8 mouse cellular contexts compared by ENCODE assay signal in the genomic region with DNA sequence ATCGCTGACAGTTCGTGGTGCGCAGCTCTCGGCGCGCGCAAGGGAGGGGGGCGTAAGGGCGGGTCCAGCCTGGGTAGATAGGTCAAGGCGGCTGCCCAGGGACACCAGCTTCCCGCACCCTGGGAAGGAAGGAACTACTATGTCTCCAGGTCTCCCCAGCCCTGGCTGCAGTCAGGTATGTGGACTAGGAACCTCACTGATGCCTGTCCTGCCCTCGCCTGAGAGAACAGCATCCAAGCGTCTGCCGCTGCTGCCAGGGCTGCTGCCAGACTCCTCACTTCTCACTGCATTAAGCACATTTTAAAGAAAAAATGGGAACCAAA.
DNase-seq lines count a peak whose midpoint lies in the region; ATAC-seq and TF ChIP-seq lines count a peak whose summit lies in the region.

No protein-coding gene starts in this region.

- H3K27me3 ChIP-seq in kidney, embryonic 15.5 days = peaks cover 8% of the 10 kb centered on the region; the same call in 1 of the 2 replicates
- H3K27me3 ChIP-seq in liver, embryonic 14.5 days (ENCODE audit: control insufficient read depth, insufficient read depth, low read length) = peaks cover 3% of the 10 kb centered on the region; the same call in 1 of the 2 replicates

- ATAC-seq in kidney, embryonic 15.5 days (replicated peaks; ENCODE audit: low FRiP score) = peak; percentile 87
- no peak for ATAC-seq in liver, embryonic 14.5 days (ENCODE audit: insufficient read depth)

- no peak for TF ChIP-seq CTCF in liver, embryonic 14.5 days (IDR thresholded peaks at IDR 0.05; ENCODE audit: low read depth)

- H3K36me3 ChIP-seq in kidney, embryonic 15.5 days = no peaks in the 10 kb centered on the region
- H3K36me3 ChIP-seq in liver, embryonic 14.5 days (replicated peaks; ENCODE audit: control insufficient read depth, insufficient read depth, low read depth) = no peaks in the 10 kb centered on the region

- no peak for DNase-seq in kidney, adult 11 months
- DNase-seq in embryo, embryonic 11 days = peak; percentile 63
- peak; percentile 11 for DNase-seq in forelimb bud, embryonic 11.5 days (ENCODE audit: low read depth, low spot score)
- no peak for DNase-seq in liver, embryonic 14.5 days (ENCODE audit: low read depth in 3 of 3, low spot score in 3 of 3)
- DNase-seq in yolk sac, embryonic 10.5 days (ENCODE audit: low spot score) = peak; percentile 5
- no peak for DNase-seq in layer of hippocampus, adult 18-20 months (ENCODE audit: low spot score in 2 of 2)
- no peak for DNase-seq in layer of hippocampus, adult 9-10 months (ENCODE audit: low spot score)

- no peak for TF ChIP-seq EP300 in liver, embryonic 14.5 days (IDR thresholded peaks at IDR 0.05; ENCODE audit: low read depth)

- H3K27ac ChIP-seq in kidney, embryonic 15.5 days = no peak overlapping the region
- H3K27ac ChIP-seq in liver, embryonic 14.5 days = no peak overlapping the region

- peak overlapping the region; percentile 31; the same call in 1 of the 2 replicates for H3K9ac ChIP-seq in kidney, embryonic 15.5 days
- H3K9ac ChIP-seq in liver, embryonic 14.5 days (replicated peaks) = no peak overlapping the region

- H3K4me2 ChIP-seq in kidney, embryonic 15.5 days = peak overlapping the region; percentile 91
- H3K4me2 ChIP-seq in liver, embryonic 14.5 days (ENCODE audit: low read depth) = peak overlapping the region; percentile 3

- H3K4me3 ChIP-seq in kidney, embryonic 15.5 days (replicated peaks) = peak overlapping the region; percentile 55
- H3K4me3 ChIP-seq in liver, embryonic 14.5 days (ENCODE audit: insufficient read depth in 1 of 2, low read depth in 2 of 2, low read length in 2 of 2) = peak overlapping the region in 1 of 2 experiments; percentile 11; a peak in 1 of 4 replicates

- peaks cover 3% of the 10 kb centered on the region; the same call in 1 of the 2 replicates for H3K4me1 ChIP-seq in kidney, embryonic 15.5 days
- no peaks in the 10 kb centered on the region for H3K4me1 ChIP-seq in liver, embryonic 14.5 days (replicated peaks; ENCODE audit: control insufficient read depth in 2 of 2, insufficient read depth in 2 of 2, low read length in 1 of 2)

- H3K9me3 ChIP-seq in kidney, embryonic 15.5 days (replicated peaks) = no peaks in the 10 kb centered on the region
- no peaks in the 10 kb centered on the region for H3K9me3 ChIP-seq in liver, embryonic 14.5 days (ENCODE audit: control insufficient read depth, low read length)

- under 1% methylated on average over 14 of the region's 14 CpGs for whole genome bisulfite sequencing in kidney, embryonic 15.5 days
- WGBS in liver, embryonic 14.5 days (ENCODE audit: insufficient replicate concordance) = 7% methylated on average over 14 of the region's 14 CpGs

Comparison
In these comparisons a context has a peak if more than half of its experiments do, and no peak if none do; other contexts are left out.
1. DNase-seq: peak in embryo, embryonic 11 days (single experiment), forelimb bud, embryonic 11.5 days (single experiment) and yolk sac, embryonic 10.5 days (single experiment); none in kidney, adult 11 months (single experiment), liver, embryonic 14.5 days (0 of 3), layer of hippocampus, adult 18-20 months (0 of 2) and layer of hippocampus, adult 9-10 months (single experiment).